Mouse (Mus musculus) ovary, adult 2 months (tissue): ENCODE data around the gene Isca2. TPM values are rescaled to one million over a fixed set of nuclear protein-coding genes. Genes with fewer than 3 reads are reported as not detected.

Experiments
- polyA plus RNA-seq: library from polyadenylated mRNA; depleted of rRNA; stranded (reverse); fragments of >200 nt; gene quantifications from 2 replicates; pipeline ENCODE4 v1.2.3, GENCODE M21; 2012; rRNA removed

Isca2 gene
- 33.2 and 37.2 TPM in 2 replicates for polyA plus RNA-seq

GRCm38 (mm10) chr12:84772726-84773441 is at the start of gene Isca2, which contains the start of gene Npc2:
Gene Isca2 (plus strand): TSS chr12:84773251.
Gene Npc2 (minus strand): TSS chr12:84773152.

Other genes with a start within 250 kb of the Isca2 start
- 0.28 and 0.44 TPM in 2 replicates for gene Vsx2, start 203.5 kb upstream of the Isca2 start, polyA plus RNA-seq
- gene Abcd4, start 155.8 kb upstream of the Isca2 start, polyA plus RNA-seq, result 22.4 and 25.0 TPM in 2 replicates
- 5.7 and 6.7 TPM in 2 replicates for gene Vrtn, start 132.2 kb upstream of the Isca2 start, polyA plus RNA-seq
- not detected in 2 replicates for gene Syndig1l, start 74.4 kb upstream of the Isca2 start, polyA plus RNA-seq
- gene Npc2, start 99 bp upstream of the Isca2 start, polyA plus RNA-seq, result 189 and 241 TPM in 2 replicates
- 18.6 and 19.3 TPM in 2 replicates for gene Ltbp2, start 103.3 kb downstream of the Isca2 start, polyA plus RNA-seq
- 32.5 and 45.6 TPM in 2 replicates for gene Fcf1, start 197.6 kb downstream of the Isca2 start, polyA plus RNA-seq
- gene Arel1, start 197.6 kb downstream of the Isca2 start, polyA plus RNA-seq, result 22.4 and 28.4 TPM in 2 replicates
- 13.6 and 19.2 TPM in 2 replicates for gene Ylpm1, start 223.1 kb downstream of the Isca2 start, polyA plus RNA-seq